Mouse (Mus musculus) neural tube, embryonic 10.5 days (tissue): ENCODE results near the gene Pias3.
"Not testable (repeated sequence)": the region's sequence is repeated elsewhere in the genome, so short reads cannot be mapped to it uniquely, and the experiment has no call there.

ENCODE experiments used
- DNase-seq: peaks from one replicate; pipeline ENCODE4 v3.0.0-alpha.2; 2017; ENCODE audit warnings: low spot score; ENCODE audit errors: extremely low spot score

Gene Pias3

DNA sequence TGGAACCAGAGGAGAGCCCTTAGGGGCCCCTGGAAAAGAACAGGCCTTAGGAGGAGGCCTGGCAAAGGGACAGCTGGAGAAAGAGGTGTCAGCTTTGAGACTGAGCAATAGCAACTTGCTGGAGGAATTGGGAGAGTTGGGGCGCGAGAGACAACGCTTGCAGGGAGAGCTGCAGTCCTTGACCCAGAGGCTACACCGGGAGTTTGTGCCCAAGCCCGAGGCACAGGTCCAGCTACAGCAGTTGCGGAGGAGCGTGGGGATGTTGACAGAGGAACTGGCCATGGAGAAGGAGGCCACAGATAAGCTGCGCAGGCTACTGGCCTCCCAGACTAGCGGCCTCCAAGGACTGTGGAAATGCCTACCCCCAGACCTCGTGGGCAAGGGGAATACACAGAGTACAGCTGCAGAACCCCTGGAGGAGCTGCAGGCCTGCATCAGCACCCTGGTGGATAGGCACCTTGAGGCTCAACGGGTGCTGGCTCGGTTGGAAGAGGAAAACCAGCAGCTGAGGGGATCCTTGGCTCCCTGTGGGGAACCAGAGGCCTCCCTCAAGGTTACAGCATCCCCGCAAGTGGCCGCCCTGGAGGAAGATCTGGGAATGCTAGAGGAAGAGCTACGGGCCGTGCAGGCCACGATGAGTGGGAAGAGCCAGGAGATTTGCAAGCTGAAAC, 11.9 kb upstream of the Pias3 start:
- no peak for DNase-seq

DNA sequence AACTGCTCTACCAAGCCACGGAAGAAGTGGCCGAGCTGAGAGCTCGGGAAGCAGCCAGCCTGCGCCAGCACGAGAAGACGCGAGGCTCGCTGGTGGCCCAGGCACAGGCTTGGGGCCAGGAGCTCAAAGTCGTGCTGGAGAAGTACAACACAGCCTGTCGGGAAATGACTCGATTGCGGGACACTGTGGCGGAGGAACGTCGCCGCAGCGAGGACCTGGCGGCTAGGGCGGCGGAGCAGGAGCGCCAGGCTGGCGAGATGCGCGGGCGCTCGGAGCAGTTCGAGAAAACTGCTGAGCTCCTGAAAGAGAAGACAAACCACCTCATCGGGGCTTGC, 11.4 kb upstream of the Pias3 start:
- peak; percentile 32 for DNase-seq

DNA sequence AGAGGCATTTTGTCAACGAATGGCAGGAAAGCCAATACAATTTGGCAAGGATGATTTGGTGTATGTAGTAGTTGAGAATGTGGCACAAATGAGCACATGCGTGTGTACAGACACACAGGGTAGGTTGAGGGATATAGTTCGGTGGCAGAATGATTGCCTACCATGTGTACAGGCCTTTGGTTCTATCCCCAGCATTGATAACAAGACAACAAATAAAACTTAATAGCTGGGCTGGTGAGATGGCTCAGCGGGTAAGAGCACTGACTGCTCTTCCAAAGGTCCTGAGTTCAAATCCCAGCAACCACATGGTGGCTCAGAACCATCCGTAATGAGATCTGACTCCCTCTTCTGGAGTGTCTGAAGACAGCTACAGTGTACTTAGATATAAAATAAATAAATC, 10.1 kb upstream of the Pias3 start:
- not testable (repeated sequence) for DNase-seq

DNA sequence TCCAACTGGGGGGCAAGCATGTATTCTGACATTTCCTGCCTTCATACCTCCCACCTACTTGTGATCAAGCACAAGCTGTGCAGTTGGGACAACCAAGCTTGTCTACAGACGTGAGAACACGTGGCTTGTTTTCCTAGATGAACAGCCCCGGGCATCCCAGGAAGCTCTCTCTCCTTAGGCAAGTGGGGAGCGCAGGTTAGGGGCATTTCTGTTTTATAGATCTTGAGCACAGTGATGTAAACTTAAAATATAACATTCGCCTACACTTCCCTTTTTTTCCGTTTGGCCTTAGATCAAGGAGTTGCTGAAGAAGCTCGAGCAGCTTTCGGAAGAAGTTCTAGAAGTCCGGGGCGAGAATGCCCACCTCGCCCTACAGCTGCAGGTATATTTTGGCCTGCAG, 7.3 kb upstream of the Pias3 start:
- DNase-seq = no peak

DNA sequence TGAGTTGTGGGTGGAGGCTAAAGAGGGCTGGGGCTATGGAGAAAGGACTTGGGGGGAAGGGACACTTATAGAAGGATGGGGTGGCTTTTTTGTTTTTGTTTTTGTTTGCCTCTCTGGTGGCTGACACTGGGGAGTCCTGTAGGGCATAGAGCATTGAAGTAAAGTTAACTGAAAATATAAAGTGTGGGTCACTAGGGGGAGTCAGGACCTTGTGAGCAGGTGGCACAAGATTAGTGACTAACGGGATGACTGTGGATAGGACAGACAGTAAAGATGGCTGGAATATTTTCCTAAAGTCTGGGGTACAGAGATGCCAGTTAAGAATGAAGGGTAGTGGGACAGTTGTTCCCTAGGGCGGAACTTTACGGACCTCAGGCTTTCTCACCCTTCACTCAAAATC, 5.9 kb upstream of the Pias3 start:
- no peak for DNase-seq

DNA sequence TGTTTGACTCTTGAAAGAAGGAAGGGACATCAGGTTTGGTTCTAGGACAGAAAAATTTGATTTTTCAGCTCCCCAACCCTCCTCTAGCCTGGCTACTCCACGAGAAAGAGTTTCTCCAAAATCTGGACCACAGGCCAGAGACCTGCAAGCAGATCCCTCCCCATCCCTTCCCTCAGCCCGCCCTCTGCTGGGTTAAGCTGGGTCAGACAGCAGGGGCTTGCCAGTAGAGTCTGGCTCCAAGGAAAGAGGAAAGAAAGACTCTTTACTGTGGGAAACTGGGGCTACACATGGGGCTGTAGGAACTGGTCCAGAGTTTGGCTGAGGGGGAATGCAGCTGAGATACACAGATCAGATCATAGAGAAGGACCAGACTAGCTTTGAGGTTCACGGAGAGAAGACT, 3.7 kb upstream of the Pias3 start:
- no peak for DNase-seq

DNA sequence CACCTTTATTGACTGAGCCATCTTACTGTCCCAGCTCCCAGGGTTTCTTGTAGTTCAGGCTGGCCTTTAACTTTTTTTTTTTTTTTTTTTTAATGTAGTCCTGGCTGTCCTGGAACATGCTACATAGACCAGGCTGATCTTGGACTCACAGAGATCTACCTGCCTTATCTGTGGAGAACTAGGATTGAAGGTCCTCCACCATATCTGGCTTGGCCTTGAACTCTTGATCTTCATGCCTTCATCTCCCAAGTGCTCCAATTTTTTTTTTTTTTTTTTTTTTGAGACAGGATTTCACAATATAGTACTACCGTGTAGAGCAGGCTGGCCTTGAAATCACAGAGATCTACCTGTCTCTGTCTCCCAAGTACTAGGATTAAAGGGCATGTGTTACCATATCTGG, 2.6 kb upstream of the Pias3 start:
- DNase-seq = no peak

DNA sequence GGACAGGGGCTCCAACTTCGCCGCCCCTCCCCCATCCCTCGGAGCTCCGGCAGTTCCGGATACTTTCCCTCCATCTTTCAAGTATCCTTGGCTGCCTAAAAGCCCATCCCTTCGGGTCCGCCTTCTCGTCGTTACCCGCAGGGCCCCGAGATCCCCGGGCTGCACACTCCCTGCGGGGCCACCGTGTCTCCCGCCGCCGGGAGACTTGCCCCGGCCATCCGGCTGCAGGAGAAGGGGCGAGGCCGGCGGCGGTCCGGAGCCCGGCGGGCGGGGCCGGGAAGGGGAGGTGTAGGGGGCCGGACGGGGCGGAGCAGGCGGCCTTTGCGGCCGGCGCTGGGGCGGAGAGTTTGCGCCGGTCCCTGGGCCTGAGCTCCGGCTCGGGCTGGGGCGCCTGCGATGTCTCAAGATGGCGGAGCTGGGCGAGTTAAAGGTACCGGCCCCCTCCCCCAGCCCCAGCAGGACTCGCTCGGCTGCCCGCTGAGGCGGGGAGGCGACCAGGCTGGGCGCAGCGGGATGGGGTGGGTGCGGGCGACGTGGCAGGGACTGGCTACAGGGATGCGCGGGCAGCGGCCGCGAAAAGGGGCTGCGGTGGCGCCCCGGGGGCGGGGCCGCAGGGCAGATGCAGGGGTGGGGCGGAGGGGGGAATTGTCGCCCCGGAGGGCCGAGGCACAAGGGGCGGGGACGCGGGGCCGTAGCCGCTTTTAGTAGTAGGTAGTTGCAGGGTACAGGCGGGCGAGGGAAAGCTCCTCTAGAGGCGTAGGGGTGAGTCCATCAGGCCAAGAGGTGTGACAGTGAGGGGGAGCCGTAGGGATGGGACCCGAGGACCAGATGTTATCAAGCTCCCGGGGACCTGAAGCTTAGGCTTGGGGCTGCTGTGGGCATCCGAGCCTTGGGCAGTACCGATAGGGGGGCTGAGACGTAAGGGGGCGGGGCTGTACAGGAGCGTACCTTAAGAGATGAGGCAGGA, 865 bp downstream of the Pias3 start:
- DNase-seq = peak; percentile 91

DNA sequence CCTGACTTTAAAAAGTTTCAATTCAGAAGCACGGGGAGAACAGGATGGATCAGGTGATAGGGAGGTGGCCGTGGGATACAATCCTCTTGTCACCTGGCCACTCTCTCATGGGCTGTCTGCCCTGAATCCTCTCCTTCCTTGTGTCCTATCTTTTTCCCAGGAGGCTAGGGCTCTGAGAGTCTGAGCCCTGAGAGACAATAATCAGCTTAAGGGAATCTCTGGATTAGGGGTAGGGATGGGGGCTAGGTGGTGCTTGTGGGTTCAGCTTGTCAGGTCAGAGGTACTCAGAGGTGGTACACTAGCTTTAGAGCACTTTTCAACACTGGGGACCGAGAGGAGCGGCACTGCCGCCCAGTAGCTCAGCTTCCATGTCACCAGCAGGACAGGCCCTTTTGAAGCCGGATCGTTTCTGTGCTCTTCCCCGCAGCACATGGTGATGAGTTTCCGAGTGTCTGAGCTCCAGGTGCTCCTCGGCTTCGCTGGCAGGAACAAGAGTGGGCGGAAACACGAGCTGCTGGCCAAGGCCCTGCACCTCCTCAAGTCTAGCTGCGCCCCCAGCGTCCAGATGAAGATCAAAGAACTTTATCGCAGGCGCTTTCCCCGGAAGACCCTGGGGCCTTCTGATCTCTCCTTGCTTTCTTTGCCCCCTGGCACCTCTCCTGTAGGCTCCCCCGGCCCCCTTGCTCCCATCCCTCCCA, 3.0 kb downstream of the Pias3 start:
- no peak for DNase-seq

DNA sequence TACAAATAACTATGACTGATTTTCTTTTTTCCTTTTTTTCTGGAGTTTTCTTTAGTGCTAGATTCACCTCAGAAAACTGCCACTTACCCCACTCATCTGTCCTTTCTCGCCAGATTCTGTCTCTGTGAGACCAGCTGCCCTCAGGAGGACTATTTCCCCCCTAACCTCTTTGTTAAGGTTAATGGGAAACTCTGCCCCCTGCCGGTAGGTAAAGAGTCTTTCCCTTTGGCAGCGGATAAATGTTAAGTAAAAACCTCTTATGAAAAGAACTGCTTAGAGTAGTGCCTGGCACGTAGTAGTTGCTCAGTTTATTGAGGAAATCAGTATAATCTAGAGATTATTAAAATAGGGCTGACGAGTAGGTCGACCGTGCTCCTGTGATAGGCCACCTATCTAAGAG, 4.2 kb downstream of the Pias3 start:
- no peak for DNase-seq

DNA sequence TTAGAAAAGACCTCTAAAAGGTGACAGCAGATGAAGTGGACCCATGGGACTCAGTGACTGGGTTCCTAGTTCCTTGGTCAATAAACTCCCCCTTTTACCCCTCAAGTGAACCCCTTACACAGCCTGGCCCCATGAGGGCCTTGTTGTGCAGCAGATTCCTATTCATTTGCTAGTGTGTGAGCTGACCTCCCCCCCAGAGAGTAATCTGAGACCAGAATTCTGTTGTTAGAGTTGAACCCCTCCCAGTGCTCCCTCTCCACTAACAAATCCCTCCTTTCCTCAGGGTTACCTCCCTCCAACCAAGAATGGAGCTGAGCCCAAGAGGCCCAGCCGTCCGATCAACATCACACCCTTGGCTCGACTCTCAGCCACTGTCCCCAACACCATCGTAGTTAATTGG, 4.8 kb downstream of the Pias3 start:
- DNase-seq = no peak

DNA sequence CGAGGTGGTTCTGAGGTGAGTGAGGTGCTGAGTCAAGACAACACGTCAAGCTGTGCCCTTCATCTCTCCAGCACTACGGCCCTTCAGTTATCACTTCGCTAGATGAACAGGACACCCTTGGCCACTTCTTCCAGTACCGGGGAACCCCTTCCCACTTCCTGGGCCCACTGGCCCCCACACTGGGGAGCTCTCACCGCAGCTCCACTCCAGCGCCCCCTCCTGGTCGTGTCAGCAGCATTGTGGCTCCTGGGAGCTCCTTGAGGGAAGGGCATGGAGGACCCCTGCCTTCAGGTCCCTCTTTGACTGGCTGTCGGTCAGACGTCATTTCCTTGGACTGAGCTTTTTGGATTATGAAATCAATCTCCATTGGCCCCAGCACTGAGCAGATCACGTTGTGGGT, 8.6 kb downstream of the Pias3 start:
- DNase-seq = no peak

DNA sequence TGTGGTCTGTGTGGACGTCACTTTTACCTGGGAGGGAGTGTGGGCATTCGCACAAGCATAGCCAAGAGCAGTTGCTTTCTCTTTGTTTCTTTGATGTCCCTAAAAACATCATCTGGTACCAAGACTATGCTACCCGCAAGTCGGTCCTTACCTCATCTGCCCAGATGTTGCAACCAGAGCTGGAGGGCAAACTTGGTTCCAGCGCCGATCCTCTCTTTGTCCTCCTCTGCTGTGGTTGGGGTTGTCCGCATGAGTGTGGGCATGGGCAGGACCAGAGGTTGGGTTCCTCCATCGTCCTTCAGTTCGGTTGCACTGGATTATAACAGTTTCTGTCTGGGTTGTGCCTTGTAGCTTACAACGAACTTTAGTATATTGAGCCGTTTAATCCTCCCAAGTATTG, 10.0 kb downstream of the Pias3 start:
- DNase-seq = no peak

DNA sequence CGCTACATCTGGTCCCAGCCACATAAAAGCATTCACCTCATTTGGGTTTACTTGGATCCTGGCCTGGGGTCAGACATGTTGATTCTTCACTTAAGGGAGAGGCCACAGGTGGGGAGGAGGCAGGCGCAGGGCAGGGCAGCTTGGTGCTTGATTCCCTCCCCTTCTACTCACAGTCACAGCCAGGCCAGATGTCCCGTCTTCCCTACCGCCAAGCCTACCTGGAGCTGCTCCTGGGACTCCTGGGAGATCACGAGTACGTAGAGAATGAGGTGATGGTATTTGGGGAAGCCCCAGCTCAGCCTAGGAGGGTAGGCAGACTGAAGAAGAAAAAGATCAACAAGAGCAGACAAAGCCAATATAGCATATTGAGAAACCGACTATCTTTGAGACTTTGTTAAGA, 10.8 kb downstream of the Pias3 start:
- DNase-seq = no peak

DNA sequence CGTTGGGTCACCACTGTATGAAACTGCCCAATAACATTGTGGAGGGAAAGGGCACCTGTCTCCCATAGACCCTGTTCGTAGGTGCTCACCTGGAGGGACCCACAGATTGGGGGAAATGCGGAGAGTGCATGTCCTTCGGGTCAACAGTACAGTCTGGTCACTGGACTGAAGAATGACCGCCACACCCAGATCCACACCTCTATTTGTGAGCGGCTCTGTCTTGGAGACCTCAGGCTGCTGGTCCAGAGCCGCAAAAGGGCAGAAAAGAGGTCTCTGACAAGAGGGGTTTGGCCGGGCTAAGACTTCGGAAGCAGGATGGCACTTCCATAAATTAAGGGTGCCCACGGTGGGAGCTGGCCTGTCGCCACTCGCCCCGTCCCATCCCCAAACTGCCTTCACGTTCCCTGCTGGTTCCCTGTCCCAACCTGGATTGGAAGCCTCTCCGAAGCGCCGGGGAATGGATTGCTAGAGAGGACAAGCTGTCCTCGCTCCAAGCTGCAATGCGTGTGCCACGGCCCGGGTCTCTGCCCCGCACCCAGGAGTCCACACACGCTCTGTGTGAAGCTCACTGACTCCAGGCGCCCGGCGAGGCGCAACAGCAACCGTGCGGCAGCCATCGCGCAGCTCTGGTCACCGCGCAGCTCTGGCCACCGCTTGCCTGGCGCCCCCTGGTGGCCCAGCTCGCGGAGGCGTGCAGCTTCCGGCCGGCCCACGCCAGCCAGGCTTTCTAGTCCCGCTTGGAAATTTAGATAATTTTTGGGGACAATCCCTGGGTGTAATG, 11.9 kb downstream of the Pias3 start, which contains the start of gene Nudt17:
Gene Nudt17 (minus strand): TSS at position 660 of the 781 bp plus-strand sequence.
- peak; percentile 84 for DNase-seq

DNA sequence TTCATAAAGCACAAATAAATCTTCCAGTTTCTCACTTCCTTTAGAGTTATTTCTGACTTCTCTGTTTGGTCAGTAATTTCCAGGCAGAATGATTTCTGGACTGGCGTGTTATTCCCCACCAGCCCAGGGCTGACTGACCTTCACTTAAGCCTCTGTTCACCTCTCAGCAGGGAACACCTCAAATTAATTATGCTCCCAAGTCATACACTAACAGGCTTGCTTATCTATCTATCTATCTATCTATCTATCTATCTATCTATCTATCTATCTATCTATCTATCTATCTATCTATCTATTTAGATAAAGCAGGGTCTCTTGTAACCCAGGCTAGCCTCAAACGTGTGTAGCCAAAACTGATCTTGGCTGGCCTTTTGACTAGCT, 12.5 kb downstream of the Pias3 start:
- DNase-seq = no peak

DNA sequence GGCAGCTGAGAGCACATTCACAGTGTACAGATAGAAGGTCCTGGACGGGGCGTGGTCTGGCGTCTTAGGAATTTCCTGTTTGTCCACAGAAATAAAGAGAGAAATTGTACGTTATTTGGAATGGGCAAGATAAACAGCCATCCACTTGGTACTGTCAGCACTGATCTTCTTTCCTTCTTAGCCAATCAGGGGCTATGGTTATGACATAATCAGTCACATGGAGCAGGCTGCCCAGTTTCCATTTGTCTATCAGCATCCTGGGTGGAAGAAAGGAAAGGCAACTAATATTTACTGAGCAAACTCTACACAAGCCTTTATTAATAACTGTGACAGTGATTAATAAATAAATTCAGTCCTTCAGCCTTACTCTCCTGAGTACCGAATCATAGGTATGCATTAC, 18.1 kb downstream of the Pias3 start:
- no peak for DNase-seq

DNA sequence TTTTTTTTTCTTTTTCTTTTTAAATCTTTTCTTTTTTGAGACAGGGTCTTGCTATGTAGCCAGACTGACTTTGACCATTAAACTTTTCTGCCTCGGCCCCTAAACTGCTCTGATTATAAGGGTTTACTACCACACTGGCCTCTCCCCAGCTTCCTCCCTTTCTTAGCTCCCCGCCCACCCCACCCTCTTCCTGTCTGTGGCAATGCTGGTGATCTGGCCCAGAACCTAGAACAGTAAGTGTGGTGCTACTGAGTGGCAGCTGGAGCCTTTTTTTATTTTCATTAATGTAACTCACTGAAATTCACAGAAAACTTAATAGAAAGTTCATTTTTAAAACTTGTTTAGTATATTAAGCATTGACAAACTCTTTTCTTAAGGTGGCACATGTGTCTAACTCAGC, 19.7 kb downstream of the Pias3 start:
- DNase-seq = no peak

DNA sequence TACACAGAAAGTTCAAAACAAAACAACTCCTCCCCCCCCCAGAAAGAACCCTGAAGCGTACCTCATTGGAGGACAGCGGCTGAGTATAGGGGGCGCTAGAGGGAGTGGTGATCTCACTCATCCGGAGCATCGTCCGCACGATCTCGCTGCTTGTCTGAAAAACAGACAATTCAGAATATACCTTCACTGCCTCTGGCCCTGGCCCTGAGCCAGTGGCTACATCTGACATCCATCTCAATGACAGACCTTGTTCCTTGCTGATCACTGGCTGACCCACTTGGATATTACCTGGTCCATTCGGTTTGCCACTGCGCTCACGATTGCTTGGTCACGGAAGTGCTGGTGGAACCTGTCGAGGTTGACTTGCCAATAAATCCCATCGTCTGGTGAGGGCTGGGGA, 23.0 kb downstream of the Pias3 start:
- no peak for DNase-seq

DNA sequence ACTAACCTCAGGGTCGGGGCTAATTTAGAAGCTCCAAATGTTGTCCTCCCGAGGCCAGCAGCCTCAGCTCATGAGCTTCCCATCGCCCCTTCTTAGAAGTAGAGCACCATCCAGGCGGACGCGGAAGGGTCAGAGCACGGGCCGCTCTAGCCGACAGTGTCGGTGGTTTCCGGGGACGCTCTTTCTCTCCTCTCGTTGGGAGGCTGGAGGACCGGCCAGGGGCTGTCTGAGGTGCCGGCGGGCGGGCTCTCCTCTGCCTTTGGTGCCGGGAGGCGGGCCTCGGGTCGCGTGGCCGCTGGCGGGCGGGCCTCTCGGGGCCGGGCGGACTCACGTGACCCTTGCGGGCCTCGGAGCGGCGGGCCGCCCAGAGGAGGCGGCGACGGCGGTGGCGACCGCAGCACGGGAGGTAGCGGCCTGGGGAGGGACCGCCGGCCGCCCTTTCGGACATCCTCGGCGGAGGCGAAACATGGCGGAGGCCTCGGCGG, 31.2 kb downstream of the Pias3 start, which contains the start of the genes Polr3c and Rnf115:
Gene Polr3c (minus strand): TSS at position 286 of the 485 bp plus-strand sequence.
Gene Rnf115 (plus strand): TSS at position 322 of the 485 bp plus-strand sequence.
- DNase-seq = peak; percentile 95
